Mouse (Mus musculus) E14TG2a.4 (cell line): ENCODE data around the gene Ptcd1.

Experiments used
- CTCF ChIP-seq: conservative IDR thresholded peaks from 2 replicates; pipeline ENCODE4 v1.5.1; 2014; ENCODE audit warnings: low read length
- NANOG ChIP-seq: IDR thresholded peaks from 2 replicates; pipeline ENCODE4 v1.6.1; 2014; ENCODE audit warnings: borderline replicate concordance, low read length, mixed read lengths
- POU5F1 ChIP-seq: IDR thresholded peaks from 2 replicates; pipeline ENCODE4 v1.6.1; 2014; ENCODE audit warnings: low read length, borderline replicate concordance

DNA sequence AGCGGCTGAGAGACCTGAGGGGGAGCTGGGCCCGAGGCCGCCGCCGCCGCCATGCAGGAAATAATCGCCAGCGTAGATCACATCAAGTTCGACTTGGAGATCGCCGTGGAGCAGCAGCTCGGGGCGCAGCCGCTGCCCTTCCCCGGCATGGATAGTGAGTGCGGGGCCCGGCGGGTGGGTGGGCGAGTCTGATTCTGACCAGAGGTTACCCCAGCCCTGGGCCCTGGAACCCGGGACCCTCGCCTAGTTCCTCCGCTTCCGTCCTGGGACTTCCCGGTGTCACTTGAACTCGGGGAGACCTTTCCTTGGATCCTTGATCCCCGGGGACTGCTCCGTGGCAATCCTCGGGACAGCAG is 376 bp upstream of the Ptcd1 start:
- TF ChIP-seq CTCF (no peak), NANOG (no peak), POU5F1 (no peak)
